Mouse (Mus musculus): ENCODE measurements around the gene Plppr2.

DNA sequence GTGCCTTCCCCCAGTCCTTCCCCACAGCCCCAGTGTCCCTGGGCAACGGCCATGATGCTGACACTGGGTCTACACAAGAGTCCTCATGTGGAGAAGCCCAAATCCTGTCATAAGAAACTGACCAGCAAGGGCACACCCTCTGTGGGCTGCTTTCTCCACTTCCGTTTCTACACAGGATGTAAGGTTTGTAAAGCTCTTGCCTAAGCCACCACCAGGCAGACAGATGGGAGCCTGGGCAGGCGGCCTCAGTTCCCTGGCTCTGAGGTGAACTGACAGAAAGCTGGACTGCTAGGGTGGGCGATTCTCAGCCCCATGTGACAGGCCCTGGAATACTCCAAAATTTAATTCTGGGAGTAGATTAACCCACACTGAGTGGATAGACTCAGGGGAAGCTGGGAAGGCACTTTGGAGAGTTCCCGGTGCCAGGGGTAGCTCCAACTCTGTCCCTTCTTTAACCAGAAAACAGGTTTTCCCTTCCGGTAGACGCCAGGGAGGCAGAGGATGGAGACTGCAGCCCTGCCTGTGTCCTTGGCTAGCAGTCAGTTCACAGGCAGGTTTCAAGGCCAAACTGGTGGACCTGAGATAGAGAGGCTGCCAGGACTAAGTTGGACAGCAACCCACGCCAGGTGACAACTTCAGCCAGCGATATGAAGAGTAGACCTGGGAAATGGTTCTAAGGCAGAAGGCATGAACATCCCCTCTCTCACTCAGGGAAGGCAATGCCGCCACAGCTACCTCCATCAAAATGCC is 27.2 kb upstream of the Plppr2 start:
- TF ChIP-seq GATA1 (IDR thresholded peaks at IDR 0.05; ENCODE audit: borderline replicate concordance, low read length) (no peak), FLI1 (IDR thresholded peaks at IDR 0.05; ENCODE audit: low read length) (no peak)

Measured in megakaryocyte, embryonic 14.5 days (primary cell).